In genomic region chr6:33227371-33227770, GRCm38 (mm10) we compare ENCODE assay signal across 20 mouse cellular contexts. TPM values are rescaled to one million over a fixed set of nuclear protein-coding genes. Genes with fewer than 3 reads are reported as not detected.
A peak's percentile ranks its signal among the peaks of the same experiment; 100 is the strongest.
DNase-seq lines count a peak whose midpoint lies in the region; ATAC-seq lines count a peak whose summit lies in the region.
"Had no signal": no experiment of that assay in that cellular context is flagged by ENCODE, and none has a peak within 500 bp of the region (broad histone marks: within the 10 kb centered on the region; RNA-seq: fewer than 3 reads in every experiment).

No protein-coding gene starts in this region.

- H3K27ac ChIP-seq in kidney, embryonic 15.5 days = peak overlapping the region; percentile 43; the same call in 1 of the 2 replicates
- 0 out of 2 replicates have a peak overlapping the region, but pooled peaks have one; percentile 17 for H3K27ac ChIP-seq in midbrain, embryonic 10.5 days (replicated peaks)
- no peak overlapping the region for H3K27ac ChIP-seq in midbrain, embryonic 16.5 days (ENCODE audit: low read length)
- H3K27ac ChIP-seq in intestine, embryonic 16.5 days (ENCODE audit: low read length) = no peak overlapping the region
- 0 out of 2 replicates have a peak overlapping the region, but pooled peaks have one; percentile 7 for H3K27ac ChIP-seq in limb, embryonic 12.5 days
- H3K27ac ChIP-seq: embryonic facial prominence, embryonic 10.5 days; forebrain, embryonic 12.5 days; hindbrain, embryonic 15.5 days; liver, embryonic 14.5 days; macrophage; midbrain, embryonic 15.5 days had no signal

- no peaks in the 10 kb centered on the region for H3K27me3 ChIP-seq in kidney, embryonic 15.5 days
- no peaks in the 10 kb centered on the region for H3K27me3 ChIP-seq in midbrain, embryonic 10.5 days (ENCODE audit: low read depth, poor library complexity, severe bottlenecking)
- no peaks in the 10 kb centered on the region for H3K27me3 ChIP-seq in midbrain, embryonic 16.5 days (ENCODE audit: control insufficient read depth, insufficient read depth, low read depth, low read length)
- H3K27me3 ChIP-seq in intestine, embryonic 16.5 days (replicated peaks; ENCODE audit: control insufficient read depth, insufficient read depth, low read length) = no peaks in the 10 kb centered on the region
- no peaks in the 10 kb centered on the region for H3K27me3 ChIP-seq in limb, embryonic 12.5 days
- H3K27me3 ChIP-seq: forebrain, embryonic 12.5 days; hindbrain, embryonic 15.5 days; midbrain, embryonic 15.5 days had no signal

- DNase-seq in kidney, adult 9 months = no peak
- DNase-seq in midbrain, embryonic 10.5 days (ENCODE audit: low spot score) = no peak
- no peak for DNase-seq in adipocyte (ENCODE audit: low spot score)
- DNase-seq: cerebellum, adult 18-20 months; cerebellum, postnatal 25 days; heart, postnatal 14 days; retina, postnatal 1 day; right cerebral cortex, postnatal 4 days; thymus, postnatal 25 days had no signal

- no peaks in the 10 kb centered on the region for H3K9me3 ChIP-seq in kidney, embryonic 15.5 days (replicated peaks)
- no peaks in the 10 kb centered on the region for H3K9me3 ChIP-seq in midbrain, embryonic 10.5 days (replicated peaks)
- no peaks in the 10 kb centered on the region for H3K9me3 ChIP-seq in midbrain, embryonic 16.5 days (replicated peaks; ENCODE audit: control insufficient read depth, low read length, poor library complexity, severe bottlenecking)
- no peaks in the 10 kb centered on the region for H3K9me3 ChIP-seq in intestine, embryonic 16.5 days (ENCODE audit: control insufficient read depth, low read length)
- no peaks in the 10 kb centered on the region for H3K9me3 ChIP-seq in limb, embryonic 12.5 days
- H3K9me3 ChIP-seq: embryonic facial prominence, embryonic 10.5 days; forebrain, embryonic 12.5 days; hindbrain, embryonic 15.5 days; midbrain, embryonic 15.5 days had no signal

- H3K4me1 ChIP-seq in kidney, embryonic 15.5 days = 0 out of 2 replicates have a peak, but pooled peaks cover 8% of the 10 kb centered on the region
- H3K4me1 ChIP-seq in midbrain, embryonic 10.5 days = peaks cover 5% of the 10 kb centered on the region
- no peaks in the 10 kb centered on the region for H3K4me1 ChIP-seq in midbrain, embryonic 16.5 days (ENCODE audit: control insufficient read depth, insufficient read depth, low read length)
- no peaks in the 10 kb centered on the region for H3K4me1 ChIP-seq in intestine, embryonic 16.5 days (ENCODE audit: control insufficient read depth, insufficient read depth, low read length)
- peaks cover 25% of the 10 kb centered on the region for H3K4me1 ChIP-seq in limb, embryonic 12.5 days (replicated peaks)
- H3K4me1 ChIP-seq: forebrain, embryonic 12.5 days; hindbrain, embryonic 15.5 days; midbrain, embryonic 15.5 days had no signal

- no peak overlapping the region for H3K4me3 ChIP-seq in kidney, embryonic 15.5 days (replicated peaks)
- H3K4me3 ChIP-seq in midbrain, embryonic 10.5 days = no peak overlapping the region
- no peak overlapping the region for H3K4me3 ChIP-seq in midbrain, embryonic 16.5 days (ENCODE audit: low read depth, low read length)
- H3K4me3 ChIP-seq in intestine, embryonic 16.5 days (ENCODE audit: low read length) = no peak overlapping the region
- no peak overlapping the region for H3K4me3 ChIP-seq in limb, embryonic 12.5 days (replicated peaks)
- H3K4me3 ChIP-seq: embryonic facial prominence, embryonic 10.5 days; forebrain, embryonic 12.5 days; hindbrain, embryonic 15.5 days; midbrain, embryonic 15.5 days had no signal

- no peaks in the 10 kb centered on the region for H3K36me3 ChIP-seq in kidney, embryonic 15.5 days
- H3K36me3 ChIP-seq in midbrain, embryonic 10.5 days = no peaks in the 10 kb centered on the region
- H3K36me3 ChIP-seq in midbrain, embryonic 16.5 days (ENCODE audit: control insufficient read depth, insufficient read depth, low read length) = no peaks in the 10 kb centered on the region
- no peaks in the 10 kb centered on the region for H3K36me3 ChIP-seq in intestine, embryonic 16.5 days (ENCODE audit: control insufficient read depth, insufficient read depth, low read length)
- no peaks in the 10 kb centered on the region for H3K36me3 ChIP-seq in limb, embryonic 12.5 days
- H3K36me3 ChIP-seq: embryonic facial prominence, embryonic 10.5 days; forebrain, embryonic 12.5 days; hindbrain, embryonic 15.5 days; midbrain, embryonic 15.5 days had no signal

- H3K4me2 ChIP-seq in kidney, embryonic 15.5 days = peak overlapping the region; percentile 5; the same call in 1 of the 2 replicates
- no peak overlapping the region for H3K4me2 ChIP-seq in midbrain, embryonic 16.5 days (ENCODE audit: low read length)
- peak overlapping the region; percentile 35 for H3K4me2 ChIP-seq in intestine, embryonic 16.5 days (ENCODE audit: low read depth, low read length)
- no peak overlapping the region for H3K4me2 ChIP-seq in limb, embryonic 12.5 days
- H3K4me2 ChIP-seq: forebrain, embryonic 12.5 days; heart, embryonic 11.5 days; hindbrain, embryonic 15.5 days; midbrain, embryonic 15.5 days had no signal

- H3K9ac ChIP-seq in kidney, embryonic 15.5 days = no peak overlapping the region
- no peak overlapping the region for H3K9ac ChIP-seq in midbrain, embryonic 16.5 days (ENCODE audit: low read depth, low read length)
- no peak overlapping the region for H3K9ac ChIP-seq in intestine, embryonic 16.5 days (ENCODE audit: low read depth, low read length)
- no peak overlapping the region for H3K9ac ChIP-seq in limb, embryonic 12.5 days (replicated peaks)
- H3K9ac ChIP-seq: forebrain, embryonic 12.5 days; hindbrain, embryonic 15.5 days; liver, embryonic 14.5 days; midbrain, embryonic 15.5 days had no signal

- ATAC-seq in kidney, embryonic 15.5 days (replicated peaks; ENCODE audit: low FRiP score) = no peak
- no peak for ATAC-seq in midbrain, embryonic 16.5 days
- peak; percentile 36; the same call in 1 of the 2 replicates for ATAC-seq in intestine, embryonic 16.5 days
- ATAC-seq in limb, embryonic 12.5 days (ENCODE audit: insufficient number of reproducible peaks, insufficient read depth, low FRiP score, low TSS enrichment, low read depth) = no peak
- ATAC-seq: midbrain, embryonic 15.5 days had no signal

- WGBS in kidney, embryonic 15.5 days = 32% methylated on average over 8 of the region's 8 CpGs
- WGBS in midbrain, embryonic 10.5 days = 65% methylated on average over 8 of the region's 8 CpGs
- WGBS in midbrain, embryonic 16.5 days = 57% methylated on average over 8 of the region's 8 CpGs
- WGBS in intestine, embryonic 16.5 days = 39% methylated on average over 8 of the region's 8 CpGs
- 36% methylated on average over 8 of the region's 8 CpGs for WGBS in limb, embryonic 12.5 days

RNA-seq across cellular contexts. Expression of gene Exoc4, which starts 21.5 kb away (rescaled TPM):
- 34.5 and 39.9 TPM in 2 replicates for polyA plus RNA-seq in kidney, embryonic 15.5 days (2015; fragmentation: Nextera tagmentation; extraction: Ambion mirVana)
- polyA plus RNA-seq in midbrain, embryonic 10.5 days (2016; fragmentation: Nextera tagmentation; extraction: Ambion mirVana) = 36.2 and 40.6 TPM in 2 replicates
- 48.7 and 52.1 TPM in 2 replicates for polyA plus RNA-seq in midbrain, embryonic 16.5 days (2015; fragmentation: Nextera tagmentation; extraction: Ambion mirVana)
- 21.2 and 24.1 TPM in 2 replicates for polyA plus RNA-seq in intestine, embryonic 16.5 days (2015; fragmentation: Nextera tagmentation; extraction: Ambion mirVana)
- 39.2 and 40.3 TPM in 2 replicates for polyA plus RNA-seq in limb, embryonic 12.5 days (2016; fragmentation: Nextera tagmentation; extraction: Ambion mirVana)

Comparison
In these comparisons a context has a peak if more than half of its experiments do, and no peak if none do; other contexts are left out.
1. H3K27ac ChIP-seq: peak in kidney, embryonic 15.5 days (single experiment), midbrain, embryonic 10.5 days (single experiment) and limb, embryonic 12.5 days (single experiment); none in midbrain, embryonic 16.5 days (single experiment) and intestine, embryonic 16.5 days (single experiment).
2. H3K4me2 ChIP-seq: peak in kidney, embryonic 15.5 days (single experiment) and intestine, embryonic 16.5 days (single experiment); none in midbrain, embryonic 16.5 days (single experiment) and limb, embryonic 12.5 days (single experiment).